Mouse (Mus musculus) stomach, postnatal 0 days (tissue): ENCODE measurements around the gene Mbnl1. TPM values are rescaled to one million over a fixed set of nuclear protein-coding genes. Genes with fewer than 3 reads are reported as not detected.
A peak's percentile ranks its signal among the peaks of the same experiment; 100 is the strongest.

Source experiments
- ATAC-seq: fragments of 200-750 bp; cut with Nextera tagmentation; 2 replicates; pipeline ENCODE4 v1.8.0; 2017; ENCODE audit not compliant: low FRiP score, low TSS enrichment
- DNase-seq: peaks from one replicate; pipeline ENCODE4 v3.0.0-alpha.2; 2016; ENCODE audit warnings: low spot score
- H3K27ac ChIP-seq: fragments of 300-500 bp; sonication (generic); replicated peaks from 2 replicates; pipeline ENCODE4 v1.5.1; 2014; ENCODE audit warnings: mild to moderate bottlenecking, control low read depth
- H3K27me3 ChIP-seq: fragments of 300-500 bp; sonication (generic); 2 replicates; pipeline ENCODE4 v1.6.1; 2014; ENCODE audit warnings: low read length; ENCODE audit not compliant: control insufficient read depth, insufficient read depth
- H3K36me3 ChIP-seq: fragments of 300-500 bp; sonication (generic); 2 replicates; pipeline ENCODE4 v1.6.1; 2014; ENCODE audit warnings: low read length, mixed read lengths; ENCODE audit not compliant: control insufficient read depth, insufficient read depth
- H3K4me1 ChIP-seq: fragments of 300-500 bp; sonication (generic); replicated peaks from 2 replicates; pipeline ENCODE4 v1.6.1; 2014; ENCODE audit warnings: antibody characterized with exemption; ENCODE audit not compliant: control insufficient read depth, insufficient read depth
- H3K4me2 ChIP-seq: fragments of 300-500 bp; sonication (generic); replicated peaks from 2 replicates; pipeline ENCODE4 v1.6.1; 2014; ENCODE audit warnings: low read depth, mild to moderate bottlenecking, control low read depth, moderate library complexity
- H3K4me3 ChIP-seq: fragments of 300-500 bp; sonication (generic); 2 replicates; pipeline ENCODE4 v1.5.1; 2014; ENCODE audit warnings: low read depth, low read length, control low read depth
- H3K9ac ChIP-seq: fragments of 300-500 bp; sonication (generic); 2 replicates; pipeline ENCODE4 v1.6.1; 2014; ENCODE audit warnings: mild to moderate bottlenecking, low read length, control low read depth, mixed read lengths
- H3K9me3 ChIP-seq: fragments of 300-500 bp; sonication (generic); 2 replicates; pipeline ENCODE4 v1.6.1; 2016; ENCODE audit warnings: low read length; ENCODE audit not compliant: control insufficient read depth
- CTCF ChIP-seq: IDR thresholded peaks from 2 replicates; pipeline ENCODE4 v1.5.1; 2016; ENCODE audit warnings: antibody characterized with exemption, low read depth, mild to moderate bottlenecking, moderate library complexity
- EP300 ChIP-seq: optimal IDR thresholded peaks from 2 replicates; pipeline ENCODE3; 2016; ENCODE audit warnings: antibody characterized with exemption
- whole genome bisulfite sequencing: fragments of 180-500 bp; shearing (Covaris S2); extraction: QIAGEN DNeasy Blood & Tissue Kit; methylation state at CpG from one replicate; pipeline ENCODE4 v1.1.7; 2014; 5-methylcytosine and 5-hydroxymethylcytosine counted together
- polyA plus RNA-seq: library from polyadenylated mRNA; unstranded; fragments of >200 nt; fragmentation: Nextera tagmentation; extraction: Ambion mirVana; gene quantifications from 2 replicates; pipeline ENCODE4 v1.2.1, GENCODE M21; 2015

Mbnl1 gene
- polyA plus RNA-seq, 1 experiment from 2014 or later, result 59.7 TPM

- no peak overlapping the region for H3K27ac ChIP-seq
- H3K36me3 ChIP-seq, result no peaks in the 10 kb centered on the region
- no peak overlapping the region for H3K9ac ChIP-seq
- no peak for TF ChIP-seq CTCF
- no peak for TF ChIP-seq EP300
- H3K4me1 ChIP-seq, result no peaks in the 10 kb centered on the region
- no peak for ATAC-seq
- H3K4me2 ChIP-seq, result no peak overlapping the region
- WGBS, result 62% methylated on average over 3 of the region's 3 CpGs
- no peak for DNase-seq
- H3K27me3 ChIP-seq, result no peaks in the 10 kb centered on the region
- no peak overlapping the region for H3K4me3 ChIP-seq
- H3K9me3 ChIP-seq, result no peaks in the 10 kb centered on the region
These were observed 46.7 kb downstream of the Mbnl1 start for GRCm38 (mm10) chr3:60519337-60519736.

- H3K36me3 ChIP-seq, result no peaks in the 10 kb centered on the region
- no peak overlapping the region for H3K27ac ChIP-seq
- no peaks in the 10 kb centered on the region for H3K27me3 ChIP-seq
- H3K4me2 ChIP-seq, result no peak overlapping the region
- no peak overlapping the region for H3K9ac ChIP-seq
- TF ChIP-seq EP300 (no peak), CTCF (no peak)
- H3K4me1 ChIP-seq, result no peaks in the 10 kb centered on the region
- 89% methylated on average over 1 of the region's 1 CpGs for WGBS
- DNase-seq (no peak), ATAC-seq (no peak)
- no peak overlapping the region for H3K4me3 ChIP-seq
- no peaks in the 10 kb centered on the region for H3K9me3 ChIP-seq
These were observed 51.5 kb downstream of the Mbnl1 start for GRCm38 (mm10) chr3:60524127-60524526.

- no peaks in the 10 kb centered on the region for H3K9me3 ChIP-seq
- no peaks in the 10 kb centered on the region for H3K27me3 ChIP-seq
- 50% methylated on average over 5 of the region's 5 CpGs for WGBS
- peaks cover 2% of the 10 kb centered on the region; the same call in 1 of the 2 replicates for H3K4me1 ChIP-seq
- no peaks in the 10 kb centered on the region for H3K36me3 ChIP-seq
- ATAC-seq (no peak), DNase-seq (no peak)
- H3K4me3 ChIP-seq, result no peak overlapping the region
- H3K4me2 ChIP-seq, result no peak overlapping the region
- no peak overlapping the region for H3K9ac ChIP-seq
- TF ChIP-seq CTCF, result no peak
- no peak for TF ChIP-seq EP300
- no peak overlapping the region for H3K27ac ChIP-seq
These were observed 58.7 kb downstream of the Mbnl1 start for GRCm38 (mm10) chr3:60531286-60531685.

- Histone ChIP-seq H3K27ac (0 out of 2 replicates have a peak overlapping the region, but pooled peaks have one; percentile 31), H3K4me3 (no peak overlapping the region), H3K4me2 (no peak overlapping the region), H3K9me3 (no peaks in the 10 kb centered on the region), H3K27me3 (no peaks in the 10 kb centered on the region), H3K4me1 (peaks cover 2% of the 10 kb centered on the region; the same call in 1 of the 2 replicates), H3K9ac (no peak overlapping the region), H3K36me3 (no peaks in the 10 kb centered on the region)
- ATAC-seq (no peak), DNase-seq (no peak)
- TF ChIP-seq EP300 (no peak), CTCF (no peak)
- WGBS, result 44% methylated on average over 2 of the region's 2 CpGs
These were observed 59.2 kb downstream of the Mbnl1 start for GRCm38 (mm10) chr3:60531826-60532225.

- Histone ChIP-seq H3K4me3 (no peak overlapping the region), H3K36me3 (no peaks in the 10 kb centered on the region), H3K4me2 (no peak overlapping the region), H3K4me1 (peaks cover 2% of the 10 kb centered on the region; the same call in 1 of the 2 replicates), H3K9ac (no peak overlapping the region), H3K27ac (no peak overlapping the region), H3K9me3 (no peaks in the 10 kb centered on the region), H3K27me3 (no peaks in the 10 kb centered on the region)
- DNase-seq (no peak), ATAC-seq (no peak)
- no peak for TF ChIP-seq EP300
- 38% methylated on average over 3 of the region's 3 CpGs for WGBS
These were observed 62.6 kb downstream of the Mbnl1 start for GRCm38 (mm10) chr3:60535224-60535623.

GRCm38 (mm10) chr3:60537063-60537462, 64.4 kb downstream of the Mbnl1 start:
- Histone ChIP-seq H3K4me3 (no peak overlapping the region), H3K4me1 (no peaks in the 10 kb centered on the region), H3K9ac (no peak overlapping the region), H3K9me3 (no peaks in the 10 kb centered on the region), H3K4me2 (no peak overlapping the region), H3K27me3 (no peaks in the 10 kb centered on the region), H3K27ac (no peak overlapping the region), H3K36me3 (no peaks in the 10 kb centered on the region)
- DNase-seq, result no peak
- ATAC-seq, result no peak
- WGBS, result 69% methylated on average over 2 of the region's 2 CpGs
- TF ChIP-seq EP300 (no peak), CTCF (no peak)
